Mouse (Mus musculus): ENCODE data around the gene Kpna2. TPM values are rescaled to one million over a fixed set of nuclear protein-coding genes. Genes with fewer than 3 reads are reported as not detected.
"Not testable (repeated sequence)": the region's sequence is repeated elsewhere in the genome, so short reads cannot be mapped to it uniquely, and the experiment has no call there.

Gene Kpna2
- polyA plus RNA-seq, 1 experiment from 2014 or later, result 294 TPM

DNA sequence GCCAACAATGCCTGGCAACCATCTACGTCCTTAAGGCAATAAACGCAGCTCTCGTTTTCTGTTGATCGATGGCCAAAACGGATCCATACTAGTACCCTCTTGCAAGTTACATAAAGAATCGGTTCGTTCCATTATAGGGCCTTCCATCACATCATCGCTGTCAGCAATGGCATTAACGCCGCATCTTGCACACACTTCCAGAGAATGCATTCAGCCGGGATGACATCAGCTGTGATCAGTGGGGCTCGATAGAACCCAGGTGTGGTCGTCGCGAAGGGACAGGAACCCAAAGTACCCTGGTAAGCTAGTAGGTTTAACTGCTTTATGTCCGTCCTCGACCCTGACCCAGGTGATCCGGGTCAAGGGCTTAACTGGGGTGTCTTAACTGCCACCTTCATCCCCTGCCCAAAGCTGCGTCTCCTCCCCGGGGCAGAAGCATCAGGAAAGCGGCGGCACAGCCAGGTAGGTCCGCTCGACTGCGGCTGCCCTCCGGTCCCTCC is 640 bp downstream of the Kpna2 start:
- DNase-seq (ENCODE audit: low spot score) (no peak), ATAC-seq (ENCODE audit: low read depth) (no peak; the same call in 1 of the 2 replicates)
- Histone ChIP-seq H3K4me2 (ENCODE audit: low read depth, low read length) (peak overlapping the region; percentile 72), H3K9me3 (ENCODE audit: control insufficient read depth, low read length) (no peaks in the 10 kb centered on the region), H3K27ac (replicated peaks; ENCODE audit: low read depth, low read length) (peak overlapping the region; percentile 86), H3K4me3 (ENCODE audit: low read depth, low read length) (peak overlapping the region; percentile 95), H3K36me3 (ENCODE audit: control insufficient read depth, insufficient read depth, low read length) (peaks cover 31% of the 10 kb centered on the region), H3K4me1 (ENCODE audit: control insufficient read depth, insufficient read depth, low read length) (0 out of 2 replicates have a peak, but pooled peaks cover 10% of the 10 kb centered on the region), H3K27me3 (replicated peaks; ENCODE audit: control insufficient read depth, insufficient read depth, low read length) (no peaks in the 10 kb centered on the region), H3K9ac (ENCODE audit: low read depth, low read length) (peak overlapping the region; percentile 89)
- under 1% methylated on average over 26 of the region's 26 CpGs for WGBS

DNA sequence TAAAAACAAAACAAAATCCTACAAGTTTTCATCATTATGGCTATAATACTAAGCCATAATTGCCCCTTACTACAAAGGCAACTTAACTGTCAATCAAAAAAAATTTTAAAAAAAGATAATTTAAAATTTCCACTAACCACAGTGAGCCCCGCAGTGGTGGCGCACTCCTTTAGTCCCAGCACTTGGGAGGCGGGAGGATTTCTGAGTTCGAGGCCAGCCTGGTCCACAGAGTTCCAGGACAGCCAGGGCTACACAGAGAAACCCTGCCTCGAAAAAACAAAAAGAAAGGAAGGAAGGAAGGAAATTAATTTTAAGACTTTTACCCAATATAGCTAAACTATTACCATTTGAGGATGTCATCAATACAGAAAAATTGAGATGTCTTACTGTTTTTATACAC is 1.4 kb downstream of the Kpna2 start:
- Histone ChIP-seq H3K9me3 (ENCODE audit: control insufficient read depth, low read length) (no peaks in the 10 kb centered on the region), H3K4me2 (ENCODE audit: low read depth, low read length) (peak overlapping the region; percentile 72), H3K4me3 (ENCODE audit: low read depth, low read length) (peak overlapping the region; percentile 95), H3K9ac (ENCODE audit: low read depth, low read length) (peak overlapping the region; percentile 89), H3K4me1 (ENCODE audit: control insufficient read depth, insufficient read depth, low read length) (0 out of 2 replicates have a peak, but pooled peaks cover 10% of the 10 kb centered on the region), H3K36me3 (ENCODE audit: control insufficient read depth, insufficient read depth, low read length) (peaks cover 38% of the 10 kb centered on the region), H3K27me3 (replicated peaks; ENCODE audit: control insufficient read depth, insufficient read depth, low read length) (no peaks in the 10 kb centered on the region), H3K27ac (replicated peaks; ENCODE audit: low read depth, low read length) (peak overlapping the region; percentile 86; the same call in 1 of the 2 replicates)
- DNase-seq (ENCODE audit: low spot score) (no peak), ATAC-seq (ENCODE audit: low read depth) (no peak)
- 16% methylated on average over 5 of the region's 5 CpGs for WGBS

DNA sequence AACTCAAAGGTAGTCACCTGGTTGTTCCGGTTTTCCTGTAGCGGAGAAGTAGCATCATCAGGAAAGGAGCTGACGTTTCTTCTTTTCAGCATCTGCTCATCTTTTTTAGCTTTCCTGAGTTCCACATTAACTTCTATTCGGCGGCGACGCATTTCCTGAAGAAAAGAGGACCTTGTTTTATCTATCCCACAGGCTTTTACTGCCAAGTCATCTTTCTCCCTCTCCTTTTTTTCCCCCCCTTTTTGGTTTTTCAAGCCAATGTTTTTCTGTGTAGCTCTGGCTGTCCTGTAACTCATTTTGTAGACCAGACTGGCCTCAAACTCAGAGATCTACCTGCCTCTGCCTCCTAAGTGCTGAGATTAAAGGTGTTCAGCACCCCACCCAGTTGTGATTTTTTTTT is 2.8 kb downstream of the Kpna2 start:
- H3K9ac ChIP-seq (ENCODE audit: low read depth, low read length); H3K4me1 ChIP-seq (ENCODE audit: control insufficient read depth, insufficient read depth, low read length); H3K27ac ChIP-seq (replicated peaks; ENCODE audit: low read depth, low read length); ATAC-seq (ENCODE audit: low read depth); H3K27me3 ChIP-seq (replicated peaks; ENCODE audit: control insufficient read depth, insufficient read depth, low read length); H3K9me3 ChIP-seq (ENCODE audit: control insufficient read depth, low read length); DNase-seq (ENCODE audit: low spot score): not testable (repeated sequence)
- Histone ChIP-seq H3K4me3 (ENCODE audit: low read depth, low read length) (0 out of 2 replicates have a peak overlapping the region, but pooled peaks have one; percentile 95), H3K4me2 (ENCODE audit: low read depth, low read length) (0 out of 2 replicates have a peak overlapping the region, but pooled peaks have one; percentile 15), H3K36me3 (ENCODE audit: control insufficient read depth, insufficient read depth, low read length) (peaks cover 50% of the 10 kb centered on the region)
- WGBS, result 93% methylated on average over 7 of the region's 7 CpGs

DNA sequence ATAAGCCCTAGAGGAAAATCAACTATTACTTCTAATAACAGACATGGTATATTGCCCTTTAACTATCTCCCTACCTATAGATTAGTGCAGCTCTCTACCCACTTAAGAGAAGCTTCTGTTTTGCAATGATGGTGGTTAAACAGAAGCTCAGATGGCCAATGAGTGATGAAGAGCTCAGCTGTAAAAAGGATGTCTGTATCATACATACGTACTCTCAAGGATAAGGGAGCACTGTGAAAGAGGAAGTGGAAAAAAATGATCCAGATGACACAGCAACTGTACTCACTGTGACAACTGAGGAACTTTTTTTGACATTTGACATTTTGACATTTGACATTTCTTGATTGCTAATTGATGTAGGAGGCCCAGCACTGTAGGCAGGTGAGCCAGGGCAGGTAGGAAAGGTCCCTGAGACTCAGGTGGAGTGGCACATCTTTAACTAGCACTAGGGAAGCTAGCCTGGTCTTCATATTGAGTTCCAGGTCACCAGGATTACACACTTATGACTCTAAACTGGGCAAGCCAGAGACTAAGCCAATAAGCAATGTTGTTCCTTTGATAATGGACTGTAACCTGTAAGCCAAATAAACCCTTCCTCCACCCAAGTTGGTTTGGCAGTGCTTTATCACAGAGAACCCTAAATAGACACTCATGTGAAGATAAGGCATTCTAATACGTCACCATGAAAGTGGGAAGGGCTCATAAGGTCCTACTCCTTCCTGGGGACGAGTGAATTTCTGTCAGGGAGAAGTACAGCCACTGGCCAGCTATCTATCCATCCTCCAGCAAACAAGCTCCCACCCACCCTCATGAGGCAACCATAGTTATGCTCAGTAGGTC is 4.9 kb downstream of the Kpna2 start:
- DNase-seq (ENCODE audit: low spot score), result no peak
- H3K4me2 ChIP-seq (ENCODE audit: low read depth, low read length), result no peak overlapping the region
- H3K36me3 ChIP-seq (ENCODE audit: control insufficient read depth, insufficient read depth, low read length), result peaks cover 70% of the 10 kb centered on the region

DNA sequence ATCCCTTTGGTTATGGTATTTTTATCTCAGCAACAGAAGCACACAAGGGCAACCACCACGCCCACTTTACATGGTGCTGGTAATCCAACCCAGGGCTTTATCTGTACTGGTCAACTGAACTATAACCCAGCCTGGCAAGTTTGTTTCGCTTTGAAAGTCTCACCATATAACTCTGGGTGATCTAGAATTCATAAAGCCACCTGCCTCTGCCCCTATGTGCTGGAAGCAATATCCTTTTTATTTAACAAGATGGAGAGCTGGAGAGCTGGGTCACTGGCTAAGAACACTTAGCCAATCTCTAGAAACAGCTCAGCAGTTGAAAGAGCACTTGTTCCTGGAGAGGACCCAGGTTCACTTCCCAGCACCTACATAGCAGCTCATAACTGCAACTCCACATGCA is 12.0 kb downstream of the Kpna2 start:
- no peaks in the 10 kb centered on the region for H3K9me3 ChIP-seq (ENCODE audit: control insufficient read depth, low read length)
- H3K27me3 ChIP-seq (replicated peaks; ENCODE audit: control insufficient read depth, insufficient read depth, low read length), result no peaks in the 10 kb centered on the region
- no peaks in the 10 kb centered on the region for H3K4me1 ChIP-seq (ENCODE audit: control insufficient read depth, insufficient read depth, low read length)
- no peak overlapping the region for H3K9ac ChIP-seq (ENCODE audit: low read depth, low read length)
- H3K4me3 ChIP-seq (ENCODE audit: low read depth, low read length), result no peak overlapping the region
- H3K4me2 ChIP-seq (ENCODE audit: low read depth, low read length), result no peak overlapping the region
- ATAC-seq (ENCODE audit: low read depth) (no peak), DNase-seq (ENCODE audit: low spot score) (no peak)
- WGBS, result 93% methylated on average over 2 of the region's 2 CpGs
- no peak overlapping the region for H3K27ac ChIP-seq (replicated peaks; ENCODE audit: low read depth, low read length)
- H3K36me3 ChIP-seq (ENCODE audit: control insufficient read depth, insufficient read depth, low read length), result peaks cover 55% of the 10 kb centered on the region

More for the DNA sequence above, 4.9 kb downstream of the Kpna2 start:
- WGBS, result 75% methylated on average over 3 of the region's 3 CpGs
- no peak for ATAC-seq (ENCODE audit: low read depth)
- no peak overlapping the region for H3K4me3 ChIP-seq (ENCODE audit: low read depth, low read length)
- no peak overlapping the region for H3K27ac ChIP-seq (replicated peaks; ENCODE audit: low read depth, low read length)
- H3K9me3 ChIP-seq (ENCODE audit: control insufficient read depth, low read length), result no peaks in the 10 kb centered on the region
- no peak overlapping the region for H3K9ac ChIP-seq (ENCODE audit: low read depth, low read length)
- H3K4me1 ChIP-seq (ENCODE audit: control insufficient read depth, insufficient read depth, low read length), result 0 out of 2 replicates have a peak, but pooled peaks cover 10% of the 10 kb centered on the region
- no peaks in the 10 kb centered on the region for H3K27me3 ChIP-seq (replicated peaks; ENCODE audit: control insufficient read depth, insufficient read depth, low read length)

DNA sequence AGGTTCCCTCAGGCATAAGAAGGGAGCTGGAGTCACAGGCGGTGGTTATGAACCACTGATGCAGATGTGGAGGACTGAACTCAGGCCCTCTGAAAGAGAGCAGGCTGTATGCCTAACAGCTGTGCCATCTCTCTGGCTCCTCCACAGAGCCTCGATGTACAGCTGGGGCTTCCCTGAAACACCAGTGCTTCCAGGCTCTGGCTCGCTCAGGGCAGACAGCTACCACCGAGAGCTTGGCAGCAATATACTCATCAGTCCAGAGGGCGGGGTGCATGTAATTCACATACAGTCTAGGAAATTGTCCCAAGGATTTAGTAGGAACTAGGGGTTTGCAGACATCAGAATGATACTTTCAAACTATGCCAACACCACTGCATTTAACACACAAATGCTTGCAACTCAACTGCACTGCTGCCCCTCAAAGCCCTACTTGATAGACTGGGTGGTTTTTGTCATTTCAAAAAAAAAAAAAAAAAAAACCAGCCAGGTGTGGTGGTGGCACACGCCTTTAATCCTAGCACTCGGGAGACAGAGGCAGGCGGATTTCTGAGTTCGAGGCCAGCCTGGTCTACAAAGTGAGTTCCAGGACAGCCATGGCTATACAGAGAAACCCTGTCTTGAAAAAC is 13.2 kb downstream of the Kpna2 start:
- H3K27ac ChIP-seq (replicated peaks; ENCODE audit: low read depth, low read length); H3K4me2 ChIP-seq (ENCODE audit: low read depth, low read length); DNase-seq (ENCODE audit: low spot score); H3K27me3 ChIP-seq (replicated peaks; ENCODE audit: control insufficient read depth, insufficient read depth, low read length); H3K4me3 ChIP-seq (ENCODE audit: low read depth, low read length); H3K4me1 ChIP-seq (ENCODE audit: control insufficient read depth, insufficient read depth, low read length); H3K9ac ChIP-seq (ENCODE audit: low read depth, low read length); H3K9me3 ChIP-seq (ENCODE audit: control insufficient read depth, low read length): not testable (repeated sequence)
- 78% methylated on average over 8 of the region's 9 CpGs for WGBS
- peaks cover 44% of the 10 kb centered on the region for H3K36me3 ChIP-seq (ENCODE audit: control insufficient read depth, insufficient read depth, low read length)
- 0 out of 2 replicates have a peak, but pooled peaks have one; percentile 32 for ATAC-seq (ENCODE audit: low read depth)

DNA sequence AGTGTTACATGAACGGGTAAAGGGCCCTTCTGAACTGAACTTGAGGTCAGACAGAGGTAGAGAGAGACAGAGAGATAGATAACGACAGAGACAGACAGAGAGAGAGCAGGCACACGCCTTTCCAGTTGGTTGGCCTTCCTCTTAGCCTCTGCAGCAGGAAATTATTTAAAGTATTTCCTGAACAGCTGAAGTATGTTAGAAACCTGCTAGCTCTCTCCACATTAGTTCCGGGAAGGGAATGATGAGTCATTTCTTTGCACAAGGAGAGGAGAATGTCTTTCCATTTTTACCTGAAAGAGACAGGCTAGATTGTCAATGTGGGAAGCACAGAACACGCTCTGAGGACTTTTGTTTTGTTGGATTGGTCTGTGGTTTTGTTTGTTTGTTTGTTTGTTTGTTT is 17.0 kb downstream of the Kpna2 start:
- Histone ChIP-seq H3K27ac (replicated peaks; ENCODE audit: low read depth, low read length) (no peak overlapping the region), H3K27me3 (replicated peaks; ENCODE audit: control insufficient read depth, insufficient read depth, low read length) (no peaks in the 10 kb centered on the region), H3K9ac (ENCODE audit: low read depth, low read length) (no peak overlapping the region), H3K36me3 (ENCODE audit: control insufficient read depth, insufficient read depth, low read length) (peaks cover 10% of the 10 kb centered on the region), H3K4me2 (ENCODE audit: low read depth, low read length) (no peak overlapping the region), H3K9me3 (ENCODE audit: control insufficient read depth, low read length) (no peaks in the 10 kb centered on the region), H3K4me1 (ENCODE audit: control insufficient read depth, insufficient read depth, low read length) (no peaks in the 10 kb centered on the region), H3K4me3 (ENCODE audit: low read depth, low read length) (no peak overlapping the region)
- no peak for ATAC-seq (ENCODE audit: low read depth)
- WGBS, result 26% methylated on average over 5 of the region's 5 CpGs
- peak; percentile 29 for DNase-seq (ENCODE audit: low spot score)

DNA sequence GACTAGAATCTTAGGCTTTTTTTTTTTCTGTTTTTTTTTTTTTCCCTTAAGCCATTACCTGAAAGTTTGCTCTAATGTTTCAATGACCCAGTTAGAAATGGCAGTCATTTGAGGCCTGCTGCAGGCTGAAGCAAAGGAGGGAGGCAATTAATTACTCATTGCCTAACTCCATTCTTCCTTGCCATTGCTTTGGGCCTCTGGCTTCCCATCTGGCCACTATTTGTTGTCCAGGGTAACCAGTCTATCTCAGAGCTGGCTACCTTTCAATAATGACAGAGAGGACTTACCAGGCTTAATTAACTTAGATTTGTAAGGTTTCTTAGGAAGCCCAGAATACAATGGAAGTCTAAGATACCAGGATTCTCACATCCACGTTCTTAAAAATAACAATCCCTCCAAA is 17.6 kb downstream of the Kpna2 start:
- Histone ChIP-seq H3K4me1 (ENCODE audit: control insufficient read depth, insufficient read depth, low read length) (no peaks in the 10 kb centered on the region), H3K36me3 (ENCODE audit: control insufficient read depth, insufficient read depth, low read length) (0 out of 2 replicates have a peak, but pooled peaks cover 5% of the 10 kb centered on the region), H3K27ac (replicated peaks; ENCODE audit: low read depth, low read length) (no peak overlapping the region), H3K9ac (ENCODE audit: low read depth, low read length) (no peak overlapping the region), H3K4me3 (ENCODE audit: low read depth, low read length) (no peak overlapping the region), H3K27me3 (replicated peaks; ENCODE audit: control insufficient read depth, insufficient read depth, low read length) (no peaks in the 10 kb centered on the region), H3K9me3 (ENCODE audit: control insufficient read depth, low read length) (no peaks in the 10 kb centered on the region), H3K4me2 (ENCODE audit: low read depth, low read length) (no peak overlapping the region)
- 47% methylated on average over 1 of the region's 1 CpGs for WGBS
- ATAC-seq (ENCODE audit: low read depth) (no peak), DNase-seq (ENCODE audit: low spot score) (no peak)

Measured in embryonic facial prominence, embryonic 14.5 days (tissue).